Mouse (Mus musculus) embryonic facial prominence, embryonic 14.5 days (tissue): ENCODE data around the gene Pskh1. TPM values are rescaled to one million over a fixed set of nuclear protein-coding genes. Genes with fewer than 3 reads are reported as not detected.

ENCODE experiments used
- ATAC-seq: fragments of 200-750 bp; cut with Nextera tagmentation; 2 replicates; pipeline ENCODE4 v1.8.0; 2017; ENCODE audit warnings: low read depth, moderate number of reproducible peaks, moderate TSS enrichment
- DNase-seq: peaks from one replicate; pipeline ENCODE4 v3.0.0-alpha.2; 2015; ENCODE audit warnings: low spot score
- H3K27ac ChIP-seq: fragments of 300-500 bp; sonication (generic); replicated peaks from 2 replicates; pipeline ENCODE4 v1.5.1; 2014; ENCODE audit warnings: low read depth, mild to moderate bottlenecking, low read length, moderate library complexity
- H3K27me3 ChIP-seq: fragments of 300-500 bp; sonication (generic); replicated peaks from 2 replicates; pipeline ENCODE4 v1.6.1; 2014; ENCODE audit warnings: low read length; ENCODE audit not compliant: control insufficient read depth, insufficient read depth
- H3K36me3 ChIP-seq: fragments of 300-500 bp; sonication (generic); 2 replicates; pipeline ENCODE4 v1.6.1; 2014; ENCODE audit warnings: low read length, mixed read lengths; ENCODE audit not compliant: control insufficient read depth, insufficient read depth
- H3K4me1 ChIP-seq: fragments of 300-500 bp; sonication (generic); 2 replicates; pipeline ENCODE4 v1.6.1; 2014; ENCODE audit warnings: antibody characterized with exemption, low read length; ENCODE audit not compliant: control insufficient read depth, insufficient read depth
- H3K4me2 ChIP-seq: fragments of 300-500 bp; sonication (generic); 2 replicates; pipeline ENCODE4 v1.6.1; 2014; ENCODE audit warnings: low read depth, mild to moderate bottlenecking, low read length, moderate library complexity, mixed read lengths
- H3K4me3 ChIP-seq: fragments of 300-500 bp; sonication (generic); 2 replicates; pipeline ENCODE4 v1.5.1; 2014; ENCODE audit warnings: low read depth, mild to moderate bottlenecking, low read length
- H3K9ac ChIP-seq: fragments of 300-500 bp; sonication (generic); 2 replicates; pipeline ENCODE4 v1.6.1; 2014; ENCODE audit warnings: low read depth, mild to moderate bottlenecking, low read length, moderate library complexity, mixed read lengths
- H3K9me3 ChIP-seq: fragments of 300-500 bp; sonication (generic); 2 replicates; pipeline ENCODE4 v1.6.1; 2016; ENCODE audit warnings: low read length; ENCODE audit not compliant: control insufficient read depth
- WGBS: fragments of 180-500 bp; shearing (Covaris S2); extraction: QIAGEN DNeasy Blood & Tissue Kit; methylation state at CpG from one replicate; pipeline ENCODE4 v1.1.7; 2014; 5-methylcytosine and 5-hydroxymethylcytosine counted together
- polyA plus RNA-seq: library from polyadenylated mRNA; unstranded; fragments of >200 nt; fragmentation: Nextera tagmentation; extraction: Ambion mirVana; gene quantifications from 2 replicates; pipeline ENCODE4 v1.2.1, GENCODE M21; 2014

Pskh1 gene
- polyA plus RNA-seq, 1 experiment from 2014 or later, result 26.1 TPM

- Histone ChIP-seq H3K9me3 (no peaks in the 10 kb centered on the region), H3K27ac (no peak overlapping the region), H3K36me3 (peaks cover 14% of the 10 kb centered on the region), H3K9ac (no peak overlapping the region), H3K4me2 (no peak overlapping the region), H3K4me1 (no peaks in the 10 kb centered on the region), H3K27me3 (no peaks in the 10 kb centered on the region), H3K4me3 (no peak overlapping the region)
- ATAC-seq (no peak), DNase-seq (no peak)
- 89% methylated on average over 3 of the region's 3 CpGs for WGBS
Measured at GRCm38 (mm10) chr8:105919390-105919789, 19.1 kb downstream of the Pskh1 start.

GRCm38 (mm10) chr8:105925123-105925522, 24.9 kb downstream of the Pskh1 start:
- H3K9ac ChIP-seq, result no peak overlapping the region
- no peak overlapping the region for H3K4me2 ChIP-seq
- 68% methylated on average over 3 of the region's 3 CpGs for WGBS
- H3K9me3 ChIP-seq, result no peaks in the 10 kb centered on the region
- H3K4me3 ChIP-seq, result no peak overlapping the region
- peaks cover 15% of the 10 kb centered on the region for H3K36me3 ChIP-seq
- DNase-seq (no peak), ATAC-seq (no peak)
- no peak overlapping the region for H3K27ac ChIP-seq
- no peaks in the 10 kb centered on the region for H3K27me3 ChIP-seq
- H3K4me1 ChIP-seq, result no peaks in the 10 kb centered on the region

- 13% methylated on average over 8 of the region's 8 CpGs for whole genome bisulfite sequencing
- Histone ChIP-seq H3K36me3 (peaks cover 22% of the 10 kb centered on the region), H3K4me2 (no peak overlapping the region), H3K27ac (no peak overlapping the region), H3K9me3 (no peaks in the 10 kb centered on the region), H3K27me3 (no peaks in the 10 kb centered on the region), H3K4me3 (no peak overlapping the region), H3K4me1 (no peaks in the 10 kb centered on the region), H3K9ac (0 out of 2 replicates have a peak overlapping the region, but pooled peaks have one; percentile 0)
- ATAC-seq, result peak; percentile 68
- DNase-seq, result peak; percentile 53
Measured at GRCm38 (mm10) chr8:105930602-105931001, 30.4 kb downstream of the Pskh1 start.

GRCm38 (mm10) chr8:105931271-105931670, 31.0 kb downstream of the Pskh1 start:
- Histone ChIP-seq H3K4me1 (peaks cover 6% of the 10 kb centered on the region), H3K27ac (no peak overlapping the region), H3K9me3 (no peaks in the 10 kb centered on the region), H3K4me3 (no peak overlapping the region), H3K9ac (no peak overlapping the region), H3K4me2 (no peak overlapping the region), H3K27me3 (no peaks in the 10 kb centered on the region), H3K36me3 (peaks cover 22% of the 10 kb centered on the region)
- WGBS, result 93% methylated on average over 3 of the region's 3 CpGs
- ATAC-seq (no peak), DNase-seq (no peak)

GRCm38 (mm10) chr8:105932525-105932924, 32.3 kb downstream of the Pskh1 start:
- Histone ChIP-seq H3K9me3 (no peaks in the 10 kb centered on the region), H3K9ac (no peak overlapping the region), H3K4me3 (no peak overlapping the region), H3K4me1 (peaks cover 10% of the 10 kb centered on the region), H3K27ac (no peak overlapping the region), H3K36me3 (peaks cover 22% of the 10 kb centered on the region), H3K4me2 (no peak overlapping the region), H3K27me3 (no peaks in the 10 kb centered on the region)
- 90% methylated on average over 11 of the region's 11 CpGs for WGBS
- DNase-seq, result no peak
- ATAC-seq, result no peak

- 95% methylated on average over 2 of the region's 2 CpGs for WGBS
- Histone ChIP-seq H3K27me3 (no peaks in the 10 kb centered on the region), H3K9ac (no peak within 1 kb of the TSS), H3K4me2 (no peak within 1 kb of the TSS), H3K27ac (no peak within 1 kb of the TSS), H3K9me3 (no peaks in the 10 kb centered on the region), H3K36me3 (peaks cover 22% of the 10 kb centered on the region), H3K4me1 (peaks cover 15% of the 10 kb centered on the region), H3K4me3 (no peak within 1 kb of the TSS)
- DNase-seq, result no peak
- no peak for ATAC-seq
Measured at GRCm38 (mm10) chr8:105933762-105934161, 33.5 kb downstream of the Pskh1 start, which contains the start of gene Ctrl. Ctrl (minus strand) TSS chr8:105933862.

- ATAC-seq (no peak), DNase-seq (no peak)
- Histone ChIP-seq H3K27ac (no peak overlapping the region), H3K4me3 (no peak overlapping the region), H3K9me3 (no peaks in the 10 kb centered on the region), H3K9ac (no peak overlapping the region), H3K36me3 (peaks cover 18% of the 10 kb centered on the region), H3K27me3 (no peaks in the 10 kb centered on the region), H3K4me1 (peaks cover 15% of the 10 kb centered on the region), H3K4me2 (no peak overlapping the region)
- 72% methylated on average over 6 of the region's 6 CpGs for WGBS
Measured at GRCm38 (mm10) chr8:105935105-105935504, 34.9 kb downstream of the Pskh1 start.

- Histone ChIP-seq H3K27ac (no peak overlapping the region), H3K9ac (peak overlapping the region; percentile 76), H3K4me3 (peak overlapping the region; percentile 76), H3K9me3 (no peaks in the 10 kb centered on the region), H3K4me1 (peaks cover 15% of the 10 kb centered on the region), H3K36me3 (peaks cover 18% of the 10 kb centered on the region; the same call in 1 of the 2 replicates), H3K27me3 (no peaks in the 10 kb centered on the region), H3K4me2 (peak overlapping the region; percentile 94)
- 23% methylated on average over 7 of the region's 7 CpGs for WGBS
- ATAC-seq (no peak), DNase-seq (no peak)
Measured at GRCm38 (mm10) chr8:105935863-105936603, 35.8 kb downstream of the Pskh1 start.
